Mouse (Mus musculus) stomach, embryonic 15.5 days (tissue): ENCODE measurements around the gene Man1c1. TPM values are rescaled to one million over a fixed set of nuclear protein-coding genes. Genes with fewer than 3 reads are reported as not detected.

Experiments used
- ATAC-seq: fragments of 200-750 bp; cut with Nextera tagmentation; 2 replicates; pipeline ENCODE4 v1.8.0; 2017; ENCODE audit warnings: low read depth, moderate number of reproducible peaks, moderate TSS enrichment; ENCODE audit not compliant: insufficient read depth, low FRiP score
- H3K27ac ChIP-seq: fragments of 300-500 bp; sonication (generic); 2 replicates; pipeline ENCODE4 v1.5.1; 2015; ENCODE audit warnings: mild to moderate bottlenecking, inconsistent platforms
- H3K27me3 ChIP-seq: fragments of 300-500 bp; sonication (generic); replicated peaks from 2 replicates; pipeline ENCODE4 v1.6.1; 2015; ENCODE audit warnings: inconsistent platforms
- H3K36me3 ChIP-seq: fragments of 300-500 bp; sonication (generic); 2 replicates; pipeline ENCODE4 v1.6.1; 2015; ENCODE audit warnings: inconsistent platforms
- H3K4me1 ChIP-seq: fragments of 300-500 bp; sonication (generic); 2 replicates; pipeline ENCODE4 v1.6.1; 2015; ENCODE audit warnings: inconsistent platforms
- H3K4me2 ChIP-seq: fragments of 300-500 bp; sonication (generic); 2 replicates; pipeline ENCODE4 v1.6.1; 2015; ENCODE audit warnings: mild to moderate bottlenecking, inconsistent platforms
- H3K4me3 ChIP-seq: fragments of 300-500 bp; sonication (generic); replicated peaks from 2 replicates; pipeline ENCODE4 v1.5.1; 2015; ENCODE audit warnings: inconsistent platforms
- H3K9ac ChIP-seq: fragments of 300-500 bp; sonication (generic); 2 replicates; pipeline ENCODE4 v1.6.1; 2015; ENCODE audit warnings: inconsistent platforms
- H3K9me3 ChIP-seq: fragments of 300-500 bp; sonication (generic); 2 replicates; pipeline ENCODE4 v1.6.1; 2016; ENCODE audit warnings: inconsistent platforms
- WGBS: fragments of 180-500 bp; shearing (Covaris S2); methylation state at CpG from one replicate; pipeline ENCODE4 v1.1.7; 2015; 5-methylcytosine and 5-hydroxymethylcytosine counted together
- polyA plus RNA-seq: library from polyadenylated mRNA; unstranded; fragments of >200 nt; fragmentation: Nextera tagmentation; extraction: Ambion mirVana; gene quantifications from 2 replicates; pipeline ENCODE4 v1.2.1, GENCODE M21; 2015

Man1c1 gene
- polyA plus RNA-seq, 1 experiment from 2014 or later: 2.5 TPM

- Histone ChIP-seq H3K4me3 (no peak overlapping the region), H3K27ac (no peak overlapping the region), H3K36me3 (no peaks in the 10 kb centered on the region), H3K4me1 (peaks cover 3% of the 10 kb centered on the region; the same call in 1 of the 2 replicates), H3K9ac (no peak overlapping the region), H3K27me3 (no peaks in the 10 kb centered on the region; the same call in 1 of the 2 replicates), H3K9me3 (no peaks in the 10 kb centered on the region), H3K4me2 (no peak overlapping the region)
- 73% methylated on average over 10 of the region's 10 CpGs for WGBS
- ATAC-seq: no peak
Measured at GRCm38 (mm10) chr4:134628575-134629384, 75.3 kb downstream of the Man1c1 start.

- Histone ChIP-seq H3K4me1 (peaks cover 1% of the 10 kb centered on the region; the same call in 1 of the 2 replicates), H3K4me2 (no peak overlapping the region), H3K9me3 (no peaks in the 10 kb centered on the region), H3K36me3 (no peaks in the 10 kb centered on the region), H3K9ac (no peak overlapping the region), H3K27ac (no peak overlapping the region), H3K4me3 (no peak overlapping the region), H3K27me3 (no peaks in the 10 kb centered on the region; the same call in 1 of the 2 replicates)
- 66% methylated on average over 7 of the region's 7 CpGs for WGBS
- no peak for ATAC-seq
Measured at GRCm38 (mm10) chr4:134628058-134628457, 76.0 kb downstream of the Man1c1 start.

GRCm38 (mm10) chr4:134626883-134627282, 77.2 kb downstream of the Man1c1 start:
- 76% methylated on average over 2 of the region's 2 CpGs for WGBS
- Histone ChIP-seq H3K4me1 (no peaks in the 10 kb centered on the region; the same call in 1 of the 2 replicates), H3K4me2 (no peak overlapping the region), H3K9me3 (no peaks in the 10 kb centered on the region), H3K9ac (no peak overlapping the region), H3K27ac (no peak overlapping the region), H3K36me3 (no peaks in the 10 kb centered on the region), H3K4me3 (no peak overlapping the region), H3K27me3 (no peaks in the 10 kb centered on the region; the same call in 1 of the 2 replicates)
- no peak for ATAC-seq

GRCm38 (mm10) chr4:134626350-134626749, 77.7 kb downstream of the Man1c1 start:
- H3K27ac ChIP-seq: no peak overlapping the region
- WGBS: 48% methylated on average over 4 of the region's 4 CpGs
- H3K27me3 ChIP-seq: no peaks in the 10 kb centered on the region; the same call in 1 of the 2 replicates
- no peak for ATAC-seq
- H3K36me3 ChIP-seq: no peaks in the 10 kb centered on the region
- H3K4me2 ChIP-seq: no peak overlapping the region
- no peaks in the 10 kb centered on the region for H3K9me3 ChIP-seq
- H3K9ac ChIP-seq: no peak overlapping the region
- H3K4me1 ChIP-seq: no peaks in the 10 kb centered on the region; the same call in 1 of the 2 replicates
- no peak overlapping the region for H3K4me3 ChIP-seq

GRCm38 (mm10) chr4:134624109-134624862, 79.8 kb downstream of the Man1c1 start:
- WGBS: 39% methylated on average over 14 of the region's 14 CpGs
- Histone ChIP-seq H3K4me1 (no peaks in the 10 kb centered on the region; the same call in 1 of the 2 replicates), H3K36me3 (no peaks in the 10 kb centered on the region), H3K9ac (no peak overlapping the region), H3K4me3 (no peak overlapping the region), H3K27ac (no peak overlapping the region), H3K4me2 (no peak overlapping the region), H3K9me3 (no peaks in the 10 kb centered on the region), H3K27me3 (no peaks in the 10 kb centered on the region; the same call in 1 of the 2 replicates)
- no peak for ATAC-seq

GRCm38 (mm10) chr4:134621695-134622094, 82.4 kb downstream of the Man1c1 start:
- H3K9ac ChIP-seq: no peak overlapping the region

GRCm38 (mm10) chr4:134620246-134620645, 83.8 kb downstream of the Man1c1 start:
- Histone ChIP-seq H3K36me3 (no peaks in the 10 kb centered on the region), H3K4me3 (no peak overlapping the region), H3K27ac (no peak overlapping the region), H3K9me3 (no peaks in the 10 kb centered on the region), H3K4me1 (no peaks in the 10 kb centered on the region), H3K27me3 (no peaks in the 10 kb centered on the region; the same call in 1 of the 2 replicates), H3K9ac (no peak overlapping the region), H3K4me2 (no peak overlapping the region)
- no peak for ATAC-seq
- WGBS: 88% methylated on average over 8 of the region's 8 CpGs

More at GRCm38 (mm10) chr4:134621695-134622094, 82.4 kb downstream of the Man1c1 start:
- Histone ChIP-seq H3K36me3 (no peaks in the 10 kb centered on the region), H3K27ac (no peak overlapping the region), H3K4me3 (no peak overlapping the region), H3K4me2 (no peak overlapping the region), H3K9me3 (no peaks in the 10 kb centered on the region), H3K4me1 (no peaks in the 10 kb centered on the region), H3K27me3 (no peaks in the 10 kb centered on the region; the same call in 1 of the 2 replicates)
- WGBS: 38% methylated on average over 9 of the region's 9 CpGs
- no peak for ATAC-seq

GRCm38 (mm10) chr4:134619489-134619870, 84.6 kb downstream of the Man1c1 start:
- no peak overlapping the region for H3K4me3 ChIP-seq
- no peak for ATAC-seq
- no peaks in the 10 kb centered on the region for H3K36me3 ChIP-seq
- H3K27ac ChIP-seq: no peak overlapping the region
- H3K4me2 ChIP-seq: no peak overlapping the region
- 81% methylated on average over 10 of the region's 10 CpGs for WGBS
- no peak overlapping the region for H3K9ac ChIP-seq
- no peaks in the 10 kb centered on the region for H3K9me3 ChIP-seq
- H3K27me3 ChIP-seq: no peaks in the 10 kb centered on the region; the same call in 1 of the 2 replicates
- H3K4me1 ChIP-seq: no peaks in the 10 kb centered on the region

GRCm38 (mm10) chr4:134618810-134619488, 85.1 kb downstream of the Man1c1 start:
- Histone ChIP-seq H3K9ac (no peak overlapping the region), H3K9me3 (no peaks in the 10 kb centered on the region), H3K4me1 (no peaks in the 10 kb centered on the region), H3K27me3 (no peaks in the 10 kb centered on the region), H3K27ac (no peak overlapping the region), H3K4me3 (no peak overlapping the region), H3K4me2 (no peak overlapping the region), H3K36me3 (no peaks in the 10 kb centered on the region)
- 76% methylated on average over 13 of the region's 13 CpGs for WGBS
- no peak for ATAC-seq

GRCm38 (mm10) chr4:134617779-134618178, 86.3 kb downstream of the Man1c1 start:
- no peak for ATAC-seq
- no peak overlapping the region for H3K9ac ChIP-seq
- no peak overlapping the region for H3K27ac ChIP-seq
- H3K27me3 ChIP-seq: no peaks in the 10 kb centered on the region
- WGBS: 81% methylated on average over 4 of the region's 4 CpGs
- no peak overlapping the region for H3K4me2 ChIP-seq
- H3K36me3 ChIP-seq: no peaks in the 10 kb centered on the region
- H3K9me3 ChIP-seq: no peaks in the 10 kb centered on the region
- H3K4me3 ChIP-seq: no peak overlapping the region
- H3K4me1 ChIP-seq: no peaks in the 10 kb centered on the region

- ATAC-seq: no peak
- Histone ChIP-seq H3K4me2 (no peak overlapping the region), H3K27me3 (no peaks in the 10 kb centered on the region), H3K9ac (no peak overlapping the region), H3K4me3 (no peak overlapping the region), H3K4me1 (peaks cover 3% of the 10 kb centered on the region; the same call in 1 of the 2 replicates), H3K9me3 (no peaks in the 10 kb centered on the region), H3K36me3 (no peaks in the 10 kb centered on the region), H3K27ac (no peak overlapping the region)
- WGBS: 76% methylated on average over 15 of the region's 15 CpGs
Measured at GRCm38 (mm10) chr4:134615929-134616625, 88.0 kb downstream of the Man1c1 start.
